Mouse (Mus musculus) testis, adult 2 months (tissue): Measurements from ENCODE around the gene Pik3ca. TPM values are rescaled to one million over a fixed set of nuclear protein-coding genes. Genes with fewer than 3 reads are reported as not detected.
A peak's percentile ranks its signal among the peaks of the same experiment; 100 is the strongest.

Experiments
- H3K27ac ChIP-seq: fragments of 200-500 bp; 2 replicates; pipeline ENCODE4 v1.5.1; 2012; ENCODE audit warnings: low read depth, low read length; ENCODE audit not compliant: control insufficient read depth, insufficient read depth
- H3K27me3 ChIP-seq: fragments of 200-500 bp; 2 replicates; pipeline ENCODE4 v1.6.1; 2012; ENCODE audit warnings: mild to moderate bottlenecking, low read length, moderate library complexity; ENCODE audit not compliant: control insufficient read depth, insufficient read depth
- H3K36me3 ChIP-seq: fragments of 200-500 bp; 2 replicates; pipeline ENCODE4 v1.6.1; 2012; ENCODE audit warnings: mild to moderate bottlenecking, low read length; ENCODE audit not compliant: control insufficient read depth, insufficient read depth
- H3K4me1 ChIP-seq: fragments of 200-500 bp; 2 replicates; pipeline ENCODE4 v1.6.1; 2012; ENCODE audit warnings: low read length; ENCODE audit not compliant: control insufficient read depth, insufficient read depth
- H3K4me3 ChIP-seq: fragments of 200-500 bp; 2 replicates; pipeline ENCODE4 v1.5.1; 2012; ENCODE audit warnings: low read depth, mild to moderate bottlenecking, low read length, moderate library complexity, mixed read lengths; ENCODE audit not compliant: control insufficient read depth
- CTCF ChIP-seq: fragments of 200-500 bp; IDR thresholded peaks from 2 replicates; pipeline ENCODE4 v1.5.1; 2012; ENCODE audit warnings: low read depth, mild to moderate bottlenecking, inconsistent platforms, low read length, moderate library complexity; ENCODE audit not compliant: control insufficient read depth, insufficient read depth, insufficient replicate concordance
- POLR2A ChIP-seq: fragments of 200-500 bp; IDR thresholded peaks from 2 replicates; pipeline ENCODE4 v1.6.1; 2012; ENCODE audit warnings: low read depth, mild to moderate bottlenecking, inconsistent platforms, low read length, moderate library complexity; ENCODE audit not compliant: control insufficient read depth
- polyA plus RNA-seq: library from polyadenylated mRNA; depleted of rRNA; stranded (reverse); fragments of >200 nt; gene quantifications from 2 replicates; pipeline ENCODE4 v1.2.3, GENCODE M21; 2012

Pik3ca gene
- polyA plus RNA-seq, 1 experiment, result 4.9 TPM

GRCm38 (mm10) chr3:32395771-32396551 lies 1.5 kb upstream of the Pik3ca start:
- Histone ChIP-seq H3K27ac (peak overlapping the region; percentile 77), H3K36me3 (no peaks in the 10 kb centered on the region), H3K4me1 (no peaks in the 10 kb centered on the region; the same call in none of the 2 replicates), H3K27me3 (no peaks in the 10 kb centered on the region), H3K4me3 (peak overlapping the region; percentile 83)
- TF ChIP-seq CTCF (no peak), POLR2A (no peak)

GRCm38 (mm10) chr3:32396794-32397460 lies 544 bp upstream of the Pik3ca start:
- peak overlapping the region; percentile 91 for H3K27ac ChIP-seq
- H3K27me3 ChIP-seq, result no peaks in the 10 kb centered on the region
- TF ChIP-seq POLR2A (peak; percentile 93), CTCF (no peak)
- no peaks in the 10 kb centered on the region for H3K36me3 ChIP-seq
- peak overlapping the region; percentile 83 for H3K4me3 ChIP-seq
- no peaks in the 10 kb centered on the region; the same call in none of the 2 replicates for H3K4me1 ChIP-seq

- H3K27ac ChIP-seq, result peak overlapping the region; percentile 79
- H3K27me3 ChIP-seq, result no peaks in the 10 kb centered on the region
- H3K36me3 ChIP-seq, result no peaks in the 10 kb centered on the region
- H3K4me1 ChIP-seq, result no peaks in the 10 kb centered on the region; the same call in none of the 2 replicates
- TF ChIP-seq CTCF (no peak), POLR2A (no peak)
- peak overlapping the region; percentile 83; the same call in 1 of the 2 replicates for H3K4me3 ChIP-seq
These were observed 686 bp downstream of the Pik3ca start for GRCm38 (mm10) chr3:32398175-32398538.

GRCm38 (mm10) chr3:32398623-32399022 lies 1.2 kb downstream of the Pik3ca start:
- TF ChIP-seq CTCF (no peak), POLR2A (no peak)
- no peak overlapping the region for H3K4me3 ChIP-seq

GRCm38 (mm10) chr3:32399381-32399780 lies 1.9 kb downstream of the Pik3ca start:
- TF ChIP-seq POLR2A (no peak), CTCF (no peak)
- Histone ChIP-seq H3K27ac (no peak overlapping the region), H3K4me1 (no peaks in the 10 kb centered on the region; the same call in none of the 2 replicates), H3K36me3 (no peaks in the 10 kb centered on the region), H3K27me3 (no peaks in the 10 kb centered on the region), H3K4me3 (no peak overlapping the region)

More at GRCm38 (mm10) chr3:32398623-32399022, 1.2 kb downstream of the Pik3ca start:
- Histone ChIP-seq H3K27ac (no peak overlapping the region), H3K27me3 (no peaks in the 10 kb centered on the region), H3K36me3 (no peaks in the 10 kb centered on the region), H3K4me1 (no peaks in the 10 kb centered on the region; the same call in none of the 2 replicates)

- no peak overlapping the region for H3K4me3 ChIP-seq
- H3K36me3 ChIP-seq, result no peaks in the 10 kb centered on the region
- no peak overlapping the region for H3K27ac ChIP-seq
These were observed 2.5 kb downstream of the Pik3ca start for GRCm38 (mm10) chr3:32399931-32400330.

GRCm38 (mm10) chr3:32401591-32401990 lies 4.1 kb downstream of the Pik3ca start:
- Histone ChIP-seq H3K27me3 (no peaks in the 10 kb centered on the region), H3K36me3 (no peaks in the 10 kb centered on the region), H3K4me3 (no peak overlapping the region), H3K4me1 (no peaks in the 10 kb centered on the region; the same call in none of the 2 replicates), H3K27ac (no peak overlapping the region)
- no peak for TF ChIP-seq POLR2A
- TF ChIP-seq CTCF, result no peak

More at GRCm38 (mm10) chr3:32399931-32400330, 2.5 kb downstream of the Pik3ca start:
- Histone ChIP-seq H3K27me3 (no peaks in the 10 kb centered on the region), H3K4me1 (no peaks in the 10 kb centered on the region; the same call in none of the 2 replicates)
- TF ChIP-seq POLR2A (no peak), CTCF (no peak)
